Mouse (Mus musculus) ovary, postnatal 10 days (tissue): ENCODE measurements around the gene Olfr1156.

ENCODE experiments used
- DNase-seq: peaks from one replicate; pipeline ENCODE4 v3.0.0; 2022; ENCODE audit warnings: low spot score

The Olfr1156 gene

GRCm38 (mm10) chr2:87953000-87953399 is at the start of gene Olfr1156:
Olfr1156 (minus strand) TSS chr2:87953100.
- DNase-seq, result no peak

GRCm38 (mm10) chr2:87989813-87990212 is 36.9 kb upstream of the Olfr1156 start, which contains the start of gene Olfr1158:
Olfr1158 (plus strand) TSS chr2:87990113.
- no peak for DNase-seq

- no peak for DNase-seq
These were observed 21.7 kb upstream of the Olfr1156 start, which contains the start of gene Olfr74 for GRCm38 (mm10) chr2:87974563-87974962. Olfr74 (minus strand) TSS chr2:87974663.

GRCm38 (mm10) chr2:87968199-87968598 is 15.3 kb upstream of the Olfr1156 start, which contains the start of gene Olfr1157:
Olfr1157 (minus strand) TSS chr2:87968299.
- no peak for DNase-seq

- no peak for DNase-seq
These were observed 7.9 kb downstream of the Olfr1156 start, which contains the start of gene Olfr1155 for GRCm38 (mm10) chr2:87945037-87945436. Olfr1155 (minus strand) TSS chr2:87945137.

- DNase-seq, result no peak
These were observed 47.8 kb downstream of the Olfr1156 start, which contains the start of gene Olfr1154 for GRCm38 (mm10) chr2:87905066-87905465. Olfr1154 (minus strand) TSS chr2:87905166.
